Mouse (Mus musculus) brown adipose tissue, adult 24 weeks (tissue): ENCODE data around the gene Cfap36. TPM values are rescaled to one million over a fixed set of nuclear protein-coding genes. Genes with fewer than 3 reads are reported as not detected.

Source experiments
- H3K27ac ChIP-seq: fragments of 200-500 bp; replicated peaks from 2 replicates; pipeline ENCODE4 v1.5.1; 2012; ENCODE audit warnings: low read depth, mild to moderate bottlenecking, low read length
- H3K4me1 ChIP-seq: fragments of 200-500 bp; 2 replicates; pipeline ENCODE4 v1.6.1; 2012; ENCODE audit warnings: low read length, mixed read lengths; ENCODE audit not compliant: control insufficient read depth, insufficient read depth, insufficient read length
- H3K4me3 ChIP-seq: fragments of 200-500 bp; 2 replicates; pipeline ENCODE4 v1.5.1; 2012; ENCODE audit warnings: low read depth, mild to moderate bottlenecking, low read length, moderate library complexity; ENCODE audit not compliant: insufficient read depth
- polyA plus RNA-seq: library from polyadenylated mRNA; stranded (reverse); fragments of >200 nt; gene quantifications from 2 replicates; pipeline ENCODE4 v1.2.4, GENCODE M21; 2012; ENCODE audit not compliant: missing spikeins, insufficient read depth, insufficient read length

Cfap36 gene
- polyA plus RNA-seq, 1 experiment: 24.3 TPM

- Histone ChIP-seq H3K4me3 (no peak overlapping the region), H3K4me1 (no peaks in the 10 kb centered on the region), H3K27ac (no peak overlapping the region)
Measured at GRCm38 (mm10) chr11:29224754-29225153, 22.5 kb downstream of the Cfap36 start.

GRCm38 (mm10) chr11:29222310-29222709 is 24.9 kb downstream of the Cfap36 start:
- no peak overlapping the region for H3K4me3 ChIP-seq
- H3K27ac ChIP-seq: no peak overlapping the region
- no peaks in the 10 kb centered on the region for H3K4me1 ChIP-seq

- Histone ChIP-seq H3K4me3 (no peak overlapping the region), H3K4me1 (no peaks in the 10 kb centered on the region), H3K27ac (no peak overlapping the region)
Measured at GRCm38 (mm10) chr11:29219055-29219454, 28.2 kb downstream of the Cfap36 start.

- no peak overlapping the region for H3K27ac ChIP-seq
- no peaks in the 10 kb centered on the region for H3K4me1 ChIP-seq
- H3K4me3 ChIP-seq: no peak overlapping the region
Measured at GRCm38 (mm10) chr11:29216196-29216595, 31.0 kb downstream of the Cfap36 start.

GRCm38 (mm10) chr11:29209774-29210173 is 37.4 kb downstream of the Cfap36 start:
- H3K4me3 ChIP-seq: no peak overlapping the region
- H3K4me1 ChIP-seq: no peaks in the 10 kb centered on the region
- no peak overlapping the region for H3K27ac ChIP-seq

- no peaks in the 10 kb centered on the region for H3K4me1 ChIP-seq
- H3K27ac ChIP-seq: no peak overlapping the region
- H3K4me3 ChIP-seq: no peak overlapping the region
Measured at GRCm38 (mm10) chr11:29203653-29204052, 43.6 kb downstream of the Cfap36 start.

- Histone ChIP-seq H3K4me3 (no peak overlapping the region), H3K4me1 (no peaks in the 10 kb centered on the region), H3K27ac (no peak overlapping the region)
Measured at GRCm38 (mm10) chr11:29188981-29189380, 58.2 kb downstream of the Cfap36 start.

- Histone ChIP-seq H3K27ac (no peak overlapping the region), H3K4me1 (no peaks in the 10 kb centered on the region), H3K4me3 (no peak overlapping the region)
Measured at GRCm38 (mm10) chr11:29181751-29182150, 65.5 kb downstream of the Cfap36 start.

- Histone ChIP-seq H3K4me1 (no peaks in the 10 kb centered on the region), H3K4me3 (no peak overlapping the region), H3K27ac (no peak overlapping the region)
Measured at GRCm38 (mm10) chr11:29180657-29181056, 66.6 kb downstream of the Cfap36 start.

- H3K4me1 ChIP-seq: no peaks in the 10 kb centered on the region
- H3K4me3 ChIP-seq: no peak overlapping the region
- no peak overlapping the region for H3K27ac ChIP-seq
Measured at GRCm38 (mm10) chr11:29179319-29179718, 67.9 kb downstream of the Cfap36 start.

GRCm38 (mm10) chr11:29173706-29174436 is 73.3 kb downstream of the Cfap36 start:
- no peak overlapping the region for H3K27ac ChIP-seq
- H3K4me1 ChIP-seq: no peaks in the 10 kb centered on the region
- H3K4me3 ChIP-seq: peak overlapping the region; percentile 93

- H3K4me1 ChIP-seq: no peaks in the 10 kb centered on the region
- peak overlapping the region; percentile 88 for H3K27ac ChIP-seq
- peak overlapping the region; percentile 93 for H3K4me3 ChIP-seq
Measured at GRCm38 (mm10) chr11:29173125-29173631, 74.0 kb downstream of the Cfap36 start.

- Histone ChIP-seq H3K27ac (peak within 1 kb of the TSS; percentile 88), H3K4me1 (no peaks in the 10 kb centered on the region), H3K4me3 (peak within 1 kb of the TSS; percentile 93)
Measured at GRCm38 (mm10) chr11:29172563-29173124, 74.6 kb downstream of the Cfap36 start, which contains the start of gene Ppp4r3b. TSS of gene Ppp4r3b (plus strand) at chr11:29172890.

- H3K27ac ChIP-seq: peak overlapping the region; percentile 36
- no peaks in the 10 kb centered on the region for H3K4me1 ChIP-seq
- peak overlapping the region; percentile 93 for H3K4me3 ChIP-seq
Measured at GRCm38 (mm10) chr11:29171959-29172391, 75.2 kb downstream of the Cfap36 start.
